Comparison of ENCODE assay signal across 8 mouse cellular contexts in the genomic region with DNA sequence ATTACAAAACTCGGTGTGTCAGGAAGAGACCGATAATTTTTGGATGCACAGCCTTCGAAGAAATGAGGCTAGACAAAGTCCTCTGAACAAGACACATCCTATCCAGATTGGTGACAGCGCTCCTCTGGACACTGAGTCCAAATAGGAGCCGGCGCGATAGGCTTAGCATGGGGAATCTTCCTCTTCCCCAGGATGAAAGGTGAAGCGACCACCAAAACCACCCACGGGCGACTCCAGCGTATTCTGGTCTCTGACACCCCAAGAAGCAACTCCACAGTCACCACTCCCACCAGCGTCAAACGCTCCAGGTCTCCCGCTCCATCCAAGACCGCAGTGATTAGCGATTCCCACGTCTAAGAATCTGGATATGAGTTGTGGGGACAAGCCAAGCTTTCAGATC. TPM values are rescaled to one million over a fixed set of nuclear protein-coding genes. Genes with fewer than 3 reads are reported as not detected.
DNase-seq lines count a peak whose midpoint lies in the region; ATAC-seq and TF ChIP-seq lines count a peak whose summit lies in the region.

No protein-coding gene starts in this region.

- no peak for TF ChIP-seq CTCF in left cerebral cortex, adult 2 months (IDR thresholded peaks at IDR 0.05)
- no peak for TF ChIP-seq CTCF in hindbrain, postnatal 0 days (IDR thresholded peaks at IDR 0.05; ENCODE audit: low read depth)

- peak in 1 of 2 experiments; percentile 12 for DNase-seq in left cerebral cortex, adult 2 months (ENCODE audit: extremely low spot score in 1 of 2, low spot score in 2 of 2)
- DNase-seq in left cerebral cortex, adult 9 months (ENCODE audit: low spot score in 2 of 2), result no peak
- no peak for DNase-seq in hindbrain, postnatal 0 days (ENCODE audit: low spot score)
- no peak for DNase-seq in thymus, postnatal 0 days (ENCODE audit: low spot score)
- DNase-seq in right cerebral cortex, postnatal 10 days (ENCODE audit: low spot score in 2 of 2), result no peak
- no peak for DNase-seq in gastrocnemius, adult 18-20 months (ENCODE audit: low spot score)

- peaks cover 43% of the 10 kb centered on the region for H3K27me3 ChIP-seq in embryonic facial prominence, embryonic 15.5 days
- H3K27me3 ChIP-seq in hindbrain, postnatal 0 days (ENCODE audit: insufficient read depth, low read length), result peaks cover 8% of the 10 kb centered on the region; the same call in 1 of the 2 replicates
- H3K27me3 ChIP-seq in neural tube, embryonic 13.5 days, result peaks cover 44% of the 10 kb centered on the region

- ATAC-seq in embryonic facial prominence, embryonic 15.5 days (ENCODE audit: insufficient number of reproducible peaks, low FRiP score, low TSS enrichment, low read depth), result no peak
- ATAC-seq in hindbrain, postnatal 0 days, result peak; percentile 5; the same call in 1 of the 2 replicates
- no peak for ATAC-seq in neural tube, embryonic 13.5 days (ENCODE audit: low read depth)

- intact Hi-C loops in left cerebral cortex, adult 2 months (cut with DNase I), result loop anchor here (2.0 kb wide), 1 partner anchor 132 kb away; no protein-coding TSS in a partner anchor

- peak overlapping the region; percentile 65 for H3K4me3 ChIP-seq in left cerebral cortex, adult 2 months
- H3K4me3 ChIP-seq in embryonic facial prominence, embryonic 15.5 days (replicated peaks), result peak overlapping the region; percentile 68
- H3K4me3 ChIP-seq in hindbrain, postnatal 0 days (ENCODE audit: low read length), result peak overlapping the region; percentile 71
- peak overlapping the region; percentile 74 for H3K4me3 ChIP-seq in neural tube, embryonic 13.5 days

- H3K4me1 ChIP-seq in embryonic facial prominence, embryonic 15.5 days, result peaks cover 12% of the 10 kb centered on the region
- peaks cover 4% of the 10 kb centered on the region for H3K4me1 ChIP-seq in hindbrain, postnatal 0 days (ENCODE audit: insufficient read depth, low read length)
- H3K4me1 ChIP-seq in neural tube, embryonic 13.5 days (replicated peaks), result peaks cover 30% of the 10 kb centered on the region

- peak overlapping the region; percentile 97 for H3K4me2 ChIP-seq in embryonic facial prominence, embryonic 15.5 days (replicated peaks)
- H3K4me2 ChIP-seq in hindbrain, postnatal 0 days (ENCODE audit: low read depth, low read length), result peak overlapping the region; percentile 97
- H3K4me2 ChIP-seq in neural tube, embryonic 13.5 days, result peak overlapping the region; percentile 91

- no peaks in the 10 kb centered on the region for H3K36me3 ChIP-seq in embryonic facial prominence, embryonic 15.5 days
- H3K36me3 ChIP-seq in hindbrain, postnatal 0 days (ENCODE audit: insufficient read depth, low read length), result no peaks in the 10 kb centered on the region
- H3K36me3 ChIP-seq in neural tube, embryonic 13.5 days, result no peaks in the 10 kb centered on the region

- no peaks in the 10 kb centered on the region for H3K9me3 ChIP-seq in embryonic facial prominence, embryonic 15.5 days (replicated peaks)
- H3K9me3 ChIP-seq in hindbrain, postnatal 0 days (ENCODE audit: low read length), result no peaks in the 10 kb centered on the region
- H3K9me3 ChIP-seq in neural tube, embryonic 13.5 days, result no peaks in the 10 kb centered on the region

- WGBS in embryonic facial prominence, embryonic 15.5 days, result 2% methylated on average over 17 of the region's 17 CpGs
- 2% methylated on average over 17 of the region's 17 CpGs for WGBS in hindbrain, postnatal 0 days
- WGBS in neural tube, embryonic 13.5 days, result 4% methylated on average over 17 of the region's 17 CpGs

- H3K9ac ChIP-seq in embryonic facial prominence, embryonic 15.5 days, result peak overlapping the region; percentile 54; the same call in 1 of the 2 replicates
- peak overlapping the region; percentile 51; the same call in 1 of the 2 replicates for H3K9ac ChIP-seq in hindbrain, postnatal 0 days (replicated peaks; ENCODE audit: low read length)
- peak overlapping the region; percentile 72 for H3K9ac ChIP-seq in neural tube, embryonic 13.5 days

- H3K27ac ChIP-seq in left cerebral cortex, adult 2 months, result peak overlapping the region; percentile 62; the same call in 1 of the 2 replicates
- H3K27ac ChIP-seq in embryonic facial prominence, embryonic 15.5 days (replicated peaks), result no peak overlapping the region
- no peak overlapping the region for H3K27ac ChIP-seq in hindbrain, postnatal 0 days
- H3K27ac ChIP-seq in neural tube, embryonic 13.5 days (replicated peaks), result no peak overlapping the region

RNA-seq across cellular contexts. Expression of gene Mast4, which starts 1.1 kb away (rescaled TPM):
- 10 to 100 TPM; 57.3 to 62.4 TPM for total RNA-seq in left cerebral cortex, adult 2 months (2021)
- polyA plus RNA-seq in embryonic facial prominence, embryonic 15.5 days (2015; fragmentation: Nextera tagmentation; extraction: Ambion mirVana), result 28.2 and 30.2 TPM in 2 replicates
- total RNA-seq in hindbrain, postnatal 0 days (2014; rRNA removed), result 31.7 and 58.1 TPM in 2 replicates
- polyA plus RNA-seq in hindbrain, postnatal 0 days (2015; fragmentation: Nextera tagmentation; extraction: Ambion mirVana), result 17.9 and 23.5 TPM in 2 replicates
- 18.4 and 19.5 TPM in 2 replicates for polyA plus RNA-seq in neural tube, embryonic 13.5 days (2015; fragmentation: Nextera tagmentation; extraction: Ambion mirVana)
- polyA plus RNA-seq in thymus, postnatal 0 days (2015; fragmentation: Nextera tagmentation; extraction: Ambion mirVana), result 15.9 and 25.4 TPM in 2 replicates
- total RNA-seq in gastrocnemius, adult 18-20 months (2021), result 10 to 100 TPM; 55.0 to 55.1 TPM
